Mouse (Mus musculus) limb, embryonic 10.5 days (tissue): ENCODE measurements around the gene Elovl2. TPM values are rescaled to one million over a fixed set of nuclear protein-coding genes. Genes with fewer than 3 reads are reported as not detected.
"Not testable (repeated sequence)": the region's sequence is repeated elsewhere in the genome, so short reads cannot be mapped to it uniquely, and the experiment has no call there.

Experiments used
- DNase-seq: peaks from one replicate; pipeline ENCODE4 v3.0.0-alpha.2; 2017; ENCODE audit warnings: low spot score
- H3K27ac ChIP-seq: fragments of 300-500 bp; sonication (generic); 2 replicates; pipeline ENCODE4 v1.5.1; 2016; ENCODE audit warnings: mild to moderate bottlenecking
- H3K27me3 ChIP-seq: fragments of 300-500 bp; sonication (generic); 2 replicates; pipeline ENCODE4 v1.6.1; 2016; ENCODE audit warnings: low read depth, mild to moderate bottlenecking; ENCODE audit not compliant: poor library complexity, severe bottlenecking
- H3K36me3 ChIP-seq: fragments of 300-500 bp; sonication (generic); 2 replicates; pipeline ENCODE4 v1.6.1; 2016; ENCODE audit warnings: mild to moderate bottlenecking, moderate library complexity
- H3K4me1 ChIP-seq: fragments of 300-500 bp; sonication (generic); 2 replicates; pipeline ENCODE4 v1.6.1; 2016
- H3K4me3 ChIP-seq: fragments of 300-500 bp; sonication (generic); 2 replicates; pipeline ENCODE4 v1.5.1; 2016; ENCODE audit warnings: mild to moderate bottlenecking, moderate library complexity
- H3K9me3 ChIP-seq: fragments of 300-500 bp; sonication (generic); replicated peaks from 2 replicates; pipeline ENCODE4 v1.6.1; 2016; ENCODE audit warnings: mild to moderate bottlenecking
- WGBS: fragments of 180-500 bp; shearing (Covaris S2); methylation state at CpG from one replicate; pipeline ENCODE4 v1.1.7; 2016; 5-methylcytosine and 5-hydroxymethylcytosine counted together
- polyA plus RNA-seq: library from polyadenylated mRNA; unstranded; fragments of >200 nt; fragmentation: Nextera tagmentation; extraction: Ambion mirVana; gene quantifications from 2 replicates; pipeline ENCODE4 v1.2.1, GENCODE M21; 2016

Gene Elovl2
- 22.9 and 29.2 TPM in 2 replicates for polyA plus RNA-seq

- no peaks in the 10 kb centered on the region for H3K36me3 ChIP-seq
- H3K9me3 ChIP-seq = no peaks in the 10 kb centered on the region
- peak within 1 kb of the TSS; percentile 89 for H3K27ac ChIP-seq
- 2% methylated on average over 76 of the region's 77 CpGs for WGBS
- peak; percentile 89 for DNase-seq
- peak within 1 kb of the TSS; percentile 68 for H3K4me3 ChIP-seq
- H3K4me1 ChIP-seq = peaks cover 12% of the 10 kb centered on the region
- H3K27me3 ChIP-seq = no peaks in the 10 kb centered on the region
Measured at GRCm38 (mm10) chr13:41220304-41220834, at the start of gene Elovl2. Gene Elovl2 (minus strand): TSS chr13:41220405.

- Histone ChIP-seq H3K27ac (no peak overlapping the region), H3K4me3 (no peak overlapping the region), H3K9me3 (no peaks in the 10 kb centered on the region), H3K36me3 (no peaks in the 10 kb centered on the region), H3K27me3 (no peaks in the 10 kb centered on the region), H3K4me1 (peaks cover 3% of the 10 kb centered on the region; the same call in 1 of the 2 replicates)
- 57% methylated on average over 7 of the region's 7 CpGs for WGBS
- DNase-seq = no peak
Measured at GRCm38 (mm10) chr13:41267827-41268408, 47.7 kb upstream of the Elovl2 start.

- DNase-seq = no peak
- Histone ChIP-seq H3K4me3 (no peak overlapping the region), H3K9me3 (no peaks in the 10 kb centered on the region), H3K27me3 (no peaks in the 10 kb centered on the region), H3K36me3 (no peaks in the 10 kb centered on the region), H3K27ac (no peak overlapping the region), H3K4me1 (peaks cover 3% of the 10 kb centered on the region; the same call in 1 of the 2 replicates)
- 85% methylated on average over 5 of the region's 5 CpGs for WGBS
Measured at GRCm38 (mm10) chr13:41263304-41264006, 43.2 kb upstream of the Elovl2 start.

GRCm38 (mm10) chr13:41261617-41262016 lies 41.4 kb upstream of the Elovl2 start:
- not testable (repeated sequence) for H3K36me3 ChIP-seq, H3K4me3 ChIP-seq, H3K27me3 ChIP-seq, H3K9me3 ChIP-seq, DNase-seq, H3K4me1 ChIP-seq, H3K27ac ChIP-seq
- 96% methylated on average over 8 of the region's 8 CpGs for WGBS

GRCm38 (mm10) chr13:41257851-41258250 lies 37.6 kb upstream of the Elovl2 start:
- Histone ChIP-seq H3K27ac (no peak overlapping the region), H3K9me3 (no peaks in the 10 kb centered on the region), H3K4me3 (no peak overlapping the region), H3K27me3 (no peaks in the 10 kb centered on the region), H3K4me1 (no peaks in the 10 kb centered on the region), H3K36me3 (no peaks in the 10 kb centered on the region)
- WGBS = 88% methylated on average over 4 of the region's 4 CpGs
- no peak for DNase-seq

- Histone ChIP-seq H3K36me3 (no peaks in the 10 kb centered on the region), H3K4me3 (no peak overlapping the region), H3K4me1 (peaks cover 3% of the 10 kb centered on the region; the same call in 1 of the 2 replicates), H3K9me3 (no peaks in the 10 kb centered on the region), H3K27me3 (no peaks in the 10 kb centered on the region), H3K27ac (no peak overlapping the region)
- DNase-seq = no peak
- 89% methylated on average over 3 of the region's 3 CpGs for WGBS
Measured at GRCm38 (mm10) chr13:41256962-41257361, 36.8 kb upstream of the Elovl2 start.

GRCm38 (mm10) chr13:41256126-41256525 lies 35.9 kb upstream of the Elovl2 start:
- no peak overlapping the region for H3K27ac ChIP-seq
- no peak for DNase-seq
- H3K4me1 ChIP-seq = peaks cover 4% of the 10 kb centered on the region; the same call in 1 of the 2 replicates
- WGBS = 93% methylated on average over 5 of the region's 5 CpGs
- H3K9me3 ChIP-seq = no peaks in the 10 kb centered on the region
- H3K36me3 ChIP-seq = no peaks in the 10 kb centered on the region
- H3K27me3 ChIP-seq = no peaks in the 10 kb centered on the region
- H3K4me3 ChIP-seq = no peak overlapping the region

GRCm38 (mm10) chr13:41252736-41253135 lies 32.5 kb upstream of the Elovl2 start:
- H3K27ac ChIP-seq = no peak overlapping the region
- H3K27me3 ChIP-seq = no peaks in the 10 kb centered on the region
- no peak for DNase-seq
- peaks cover 15% of the 10 kb centered on the region for H3K4me1 ChIP-seq
- 94% methylated on average over 7 of the region's 7 CpGs for WGBS
- H3K9me3 ChIP-seq = no peaks in the 10 kb centered on the region
- no peaks in the 10 kb centered on the region for H3K36me3 ChIP-seq
- no peak overlapping the region for H3K4me3 ChIP-seq

- H3K27me3 ChIP-seq = no peaks in the 10 kb centered on the region
- H3K4me3 ChIP-seq = no peak overlapping the region
- H3K9me3 ChIP-seq = no peaks in the 10 kb centered on the region
- no peak for DNase-seq
- no peak overlapping the region for H3K27ac ChIP-seq
- WGBS = 81% methylated on average over 6 of the region's 6 CpGs
- no peaks in the 10 kb centered on the region for H3K36me3 ChIP-seq
- H3K4me1 ChIP-seq = peaks cover 15% of the 10 kb centered on the region
Measured at GRCm38 (mm10) chr13:41252141-41252540, 31.9 kb upstream of the Elovl2 start.

GRCm38 (mm10) chr13:41251667-41252066 lies 31.5 kb upstream of the Elovl2 start:
- no peaks in the 10 kb centered on the region for H3K27me3 ChIP-seq
- H3K4me1 ChIP-seq = peaks cover 15% of the 10 kb centered on the region
- no peak for DNase-seq
- no peak overlapping the region for H3K27ac ChIP-seq
- 83% methylated on average over 5 of the region's 5 CpGs for WGBS
- H3K4me3 ChIP-seq = no peak overlapping the region
- H3K36me3 ChIP-seq = no peaks in the 10 kb centered on the region
- no peaks in the 10 kb centered on the region for H3K9me3 ChIP-seq

GRCm38 (mm10) chr13:41251232-41251631 lies 31.0 kb upstream of the Elovl2 start:
- H3K4me1 ChIP-seq = peaks cover 15% of the 10 kb centered on the region
- not testable (repeated sequence) for H3K27ac ChIP-seq, H3K4me3 ChIP-seq, H3K9me3 ChIP-seq, H3K27me3 ChIP-seq, H3K36me3 ChIP-seq, DNase-seq
- WGBS = 91% methylated on average over 5 of the region's 5 CpGs

- Histone ChIP-seq H3K36me3 (no peaks in the 10 kb centered on the region), H3K9me3 (no peaks in the 10 kb centered on the region), H3K27ac (peak overlapping the region; percentile 94), H3K4me3 (peak overlapping the region; percentile 80), H3K27me3 (no peaks in the 10 kb centered on the region), H3K4me1 (peaks cover 15% of the 10 kb centered on the region)
- WGBS = 2% methylated on average over 27 of the region's 27 CpGs
- no peak for DNase-seq
Measured at GRCm38 (mm10) chr13:41250318-41250981, 30.2 kb upstream of the Elovl2 start.
